Mouse (Mus musculus) hindbrain, embryonic 11.5 days (tissue): ENCODE results near the gene Lrrc17. TPM values are rescaled to one million over a fixed set of nuclear protein-coding genes. Genes with fewer than 3 reads are reported as not detected.
"Not testable (repeated sequence)": the region's sequence is repeated elsewhere in the genome, so short reads cannot be mapped to it uniquely, and the experiment has no call there.

ENCODE experiments used
- ATAC-seq: fragments of 200-750 bp; cut with Nextera tagmentation; 2 replicates; pipeline ENCODE4 v1.8.0; 2017; ENCODE audit warnings: mild to moderate bottlenecking, moderate TSS enrichment, moderate library complexity; ENCODE audit not compliant: low FRiP score
- DNase-seq: peaks from one replicate; pipeline ENCODE4 v3.0.0-alpha.2; 2015; ENCODE audit warnings: low spot score
- H3K27ac ChIP-seq: fragments of 300-500 bp; sonication (generic); 2 replicates; pipeline ENCODE4 v1.5.1; 2014; ENCODE audit warnings: mild to moderate bottlenecking, low read depth, low read length
- H3K27me3 ChIP-seq: fragments of 300-500 bp; sonication (generic); 2 replicates; pipeline ENCODE4 v1.6.1; 2014; ENCODE audit warnings: mild to moderate bottlenecking, low read length, moderate library complexity, mixed read lengths; ENCODE audit not compliant: control insufficient read depth, insufficient read depth
- H3K36me3 ChIP-seq: fragments of 300-500 bp; sonication (generic); 2 replicates; pipeline ENCODE4 v1.6.1; 2014; ENCODE audit warnings: mild to moderate bottlenecking, low read length, moderate library complexity, mixed read lengths; ENCODE audit not compliant: control insufficient read depth, insufficient read depth
- H3K4me1 ChIP-seq: fragments of 300-500 bp; sonication (generic); replicated peaks from 2 replicates; pipeline ENCODE4 v1.6.1; 2014; ENCODE audit warnings: low read length, mixed read lengths; ENCODE audit not compliant: control insufficient read depth, insufficient read depth
- H3K4me2 ChIP-seq: fragments of 300-500 bp; sonication (generic); replicated peaks from 2 replicates; pipeline ENCODE4 v1.6.1; 2014; ENCODE audit warnings: mild to moderate bottlenecking, low read depth, low read length
- H3K4me3 ChIP-seq: fragments of 300-500 bp; sonication (generic); 2 replicates; pipeline ENCODE4 v1.5.1; 2014; ENCODE audit warnings: low read depth, low read length
- H3K9ac ChIP-seq: fragments of 300-500 bp; sonication (generic); 2 replicates; pipeline ENCODE4 v1.6.1; 2014; ENCODE audit warnings: low read depth, low read length
- H3K9me3 ChIP-seq: fragments of 300-500 bp; sonication (generic); 2 replicates; pipeline ENCODE4 v1.6.1; 2016; ENCODE audit warnings: low read length; ENCODE audit not compliant: control insufficient read depth
- WGBS: fragments of 180-500 bp; shearing (Covaris S2); extraction: QIAGEN DNeasy Blood & Tissue Kit; methylation state at CpG from one replicate; pipeline ENCODE4 v1.1.7; 2014; 5-methylcytosine and 5-hydroxymethylcytosine counted together
- polyA plus RNA-seq: library from polyadenylated mRNA; unstranded; fragments of >200 nt; fragmentation: Nextera tagmentation; extraction: Ambion mirVana; gene quantifications from 2 replicates; pipeline ENCODE4 v1.2.1, GENCODE M21; 2014

The Lrrc17 gene
- polyA plus RNA-seq, 1 experiment from 2014 or later: 27.3 TPM

- Histone ChIP-seq H3K4me2 (no peak overlapping the region), H3K4me1 (no peaks in the 10 kb centered on the region), H3K27me3 (no peaks in the 10 kb centered on the region), H3K4me3 (no peak overlapping the region), H3K36me3 (no peaks in the 10 kb centered on the region), H3K27ac (no peak overlapping the region), H3K9me3 (no peaks in the 10 kb centered on the region), H3K9ac (no peak overlapping the region)
- ATAC-seq (no peak), DNase-seq (no peak)
- WGBS: 77% methylated on average over 6 of the region's 6 CpGs
Observed at GRCm38 (mm10) chr5:21605936-21606335, 62.6 kb downstream of the Lrrc17 start.

DNA sequence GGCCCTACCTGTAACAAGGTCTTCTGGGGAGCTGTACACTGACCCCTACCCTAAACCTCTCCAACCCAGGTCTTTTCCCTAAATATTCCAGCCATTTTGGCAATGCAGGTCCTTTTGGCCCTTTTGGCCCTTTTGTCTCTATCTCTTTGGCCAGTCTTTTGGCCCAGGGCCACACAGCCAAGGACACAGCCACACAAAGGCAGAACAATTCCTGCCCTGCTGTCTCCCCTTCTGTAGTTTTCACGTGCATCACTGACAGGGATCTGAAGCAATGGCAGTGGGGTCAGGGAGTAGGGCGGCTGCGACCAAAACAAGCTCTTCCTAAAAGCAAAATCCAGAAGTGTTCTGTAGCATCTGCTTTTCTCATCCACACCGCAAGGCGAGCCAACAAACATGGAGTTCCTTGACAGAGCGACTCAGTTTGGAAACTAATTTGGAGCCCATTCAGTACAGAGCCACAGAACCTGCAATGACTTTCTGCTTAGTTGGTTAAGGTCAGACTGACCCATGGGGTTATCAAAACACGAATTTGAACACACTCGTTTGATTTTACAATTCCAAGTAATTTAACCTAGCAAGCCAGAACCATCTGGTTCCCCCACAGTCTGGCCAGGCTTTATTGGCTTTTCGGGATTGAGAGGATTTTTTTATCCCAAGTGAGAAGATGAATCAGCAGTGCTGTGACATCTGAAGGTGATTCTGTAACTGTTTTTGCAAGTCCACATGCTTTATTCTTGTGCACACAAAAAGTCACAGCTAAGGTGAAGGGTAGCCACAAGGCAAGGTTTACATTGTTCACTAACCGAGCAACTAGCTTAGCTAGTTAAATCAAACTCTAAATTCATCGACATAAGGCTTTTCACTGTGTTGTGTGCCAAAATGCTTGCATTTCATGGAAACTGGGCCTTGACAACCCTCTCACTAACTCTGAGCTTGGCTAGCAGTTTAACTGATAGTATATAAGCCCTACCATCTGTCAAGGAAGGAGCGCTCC lies 65.2 kb downstream of the Lrrc17 start:
- H3K36me3 ChIP-seq: no peaks in the 10 kb centered on the region
- ATAC-seq: no peak
- no peak overlapping the region for H3K4me2 ChIP-seq
- WGBS: 66% methylated on average over 12 of the region's 12 CpGs
- H3K9me3 ChIP-seq: no peaks in the 10 kb centered on the region
- H3K9ac ChIP-seq: no peak overlapping the region
- H3K4me3 ChIP-seq: no peak overlapping the region
- no peaks in the 10 kb centered on the region for H3K4me1 ChIP-seq
- DNase-seq: no peak
- H3K27me3 ChIP-seq: no peaks in the 10 kb centered on the region
- no peak overlapping the region for H3K27ac ChIP-seq

DNA sequence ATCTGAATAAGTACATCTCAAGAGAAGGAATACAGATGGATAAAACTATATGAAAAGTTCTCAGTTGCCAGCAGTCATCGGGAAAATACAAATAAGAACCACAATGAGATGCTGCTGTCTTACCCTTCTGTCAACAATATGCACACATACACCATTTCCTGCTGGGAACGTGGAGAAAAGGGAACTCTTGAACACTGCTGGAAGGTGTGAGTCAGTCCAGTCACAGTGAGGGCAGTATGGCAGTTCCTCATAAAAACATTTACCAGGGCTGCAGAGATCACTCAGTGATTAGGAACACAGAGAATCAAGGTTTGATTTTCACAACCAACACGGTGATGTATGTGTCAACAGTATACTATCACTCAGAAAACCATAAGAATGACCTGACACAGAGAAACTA lies 67.6 kb downstream of the Lrrc17 start:
- Histone ChIP-seq H3K27ac (no peak overlapping the region), H3K4me1 (no peaks in the 10 kb centered on the region), H3K27me3 (no peaks in the 10 kb centered on the region), H3K36me3 (no peaks in the 10 kb centered on the region), H3K4me2 (no peak overlapping the region), H3K9ac (no peak overlapping the region), H3K4me3 (no peak overlapping the region), H3K9me3 (no peaks in the 10 kb centered on the region)
- DNase-seq (no peak), ATAC-seq (no peak)
- WGBS: 79% methylated on average over 3 of the region's 3 CpGs

GRCm38 (mm10) chr5:21614299-21614698 lies 70.9 kb downstream of the Lrrc17 start:
- WGBS: 95% methylated on average over 11 of the region's 11 CpGs
- H3K27ac ChIP-seq: not testable (repeated sequence)

GRCm38 (mm10) chr5:21616450-21617009 lies 73.2 kb downstream of the Lrrc17 start:
- H3K9ac ChIP-seq: no peak overlapping the region
- H3K27ac ChIP-seq: no peak overlapping the region
- no peak overlapping the region for H3K4me2 ChIP-seq
- WGBS: 78% methylated on average over 3 of the region's 3 CpGs
- H3K27me3 ChIP-seq: no peaks in the 10 kb centered on the region
- no peaks in the 10 kb centered on the region for H3K4me1 ChIP-seq
- no peaks in the 10 kb centered on the region for H3K36me3 ChIP-seq
- no peaks in the 10 kb centered on the region for H3K9me3 ChIP-seq
- no peak overlapping the region for H3K4me3 ChIP-seq
- ATAC-seq: no peak
- no peak for DNase-seq

More at GRCm38 (mm10) chr5:21614299-21614698, 70.9 kb downstream of the Lrrc17 start:
- H3K36me3 ChIP-seq, H3K27me3 ChIP-seq, H3K4me2 ChIP-seq, H3K4me3 ChIP-seq, H3K4me1 ChIP-seq, DNase-seq, H3K9ac ChIP-seq, ATAC-seq, H3K9me3 ChIP-seq: not testable (repeated sequence)

Other genes starting within 250 kb of the Lrrc17 start
- gene Fgl2, start 170.9 kb upstream of the Lrrc17 start, polyA plus RNA-seq: 3.5 and 4.0 TPM in 2 replicates
- 0.88 and 1.5 TPM in 2 replicates for gene Ccdc146, start 118.9 kb upstream of the Lrrc17 start, polyA plus RNA-seq
- gene Fam185a, start 118.6 kb upstream of the Lrrc17 start, polyA plus RNA-seq: 4.7 and 5.7 TPM in 2 replicates
- 0.25 and 0.32 TPM in 2 replicates for gene Fbxl13, start 102.1 kb downstream of the Lrrc17 start, polyA plus RNA-seq
- gene Armc10, start 102.3 kb downstream of the Lrrc17 start, polyA plus RNA-seq: 88.4 and 93.0 TPM in 2 replicates
- gene Napepld, start 157.8 kb downstream of the Lrrc17 start, polyA plus RNA-seq: 7.0 and 7.8 TPM in 2 replicates
- 101 and 111 TPM in 2 replicates for gene Pmpcb, start 193.6 kb downstream of the Lrrc17 start, polyA plus RNA-seq
- gene Dnajc2, start 241.7 kb downstream of the Lrrc17 start, polyA plus RNA-seq: 96.1 and 101 TPM in 2 replicates
- 245 and 265 TPM in 2 replicates for gene Psmc2, start 241.7 kb downstream of the Lrrc17 start, polyA plus RNA-seq